Comparison of ENCODE assay signal across 13 mouse cellular contexts in genomic region chr8:86786498-86786897, GRCm38 (mm10). TPM values are rescaled to one million over a fixed set of nuclear protein-coding genes. Genes with fewer than 3 reads are reported as not detected.
A peak's percentile ranks its signal among the peaks of the same experiment; 100 is the strongest.
DNase-seq lines count a peak whose midpoint lies in the region; ATAC-seq and TF ChIP-seq lines count a peak whose summit lies in the region.
"Had no signal": no experiment of that assay in that cellular context is flagged by ENCODE, and none has a peak within 500 bp of the region (broad histone marks: within the 10 kb centered on the region; RNA-seq: fewer than 3 reads in every experiment).

No protein-coding gene starts in this region.

- no peak for ATAC-seq in limb, embryonic 15.5 days (ENCODE audit: insufficient number of reproducible peaks, low FRiP score, low TSS enrichment, low read depth)
- no peak for ATAC-seq in kidney, embryonic 15.5 days (replicated peaks; ENCODE audit: low FRiP score)

- no peaks in the 10 kb centered on the region for H3K9me3 ChIP-seq in limb, embryonic 15.5 days
- no peaks in the 10 kb centered on the region for H3K9me3 ChIP-seq in limb, embryonic 10.5 days (replicated peaks)
- H3K9me3 ChIP-seq in kidney, embryonic 15.5 days (replicated peaks) = no peaks in the 10 kb centered on the region
- H3K9me3 ChIP-seq: embryonic facial prominence, embryonic 12.5 days had no signal

- no peak for TF ChIP-seq CTCF in gastrocnemius, adult 2 months (IDR thresholded peaks at IDR 0.05)

- H3K4me2 ChIP-seq in limb, embryonic 15.5 days = no peak overlapping the region
- H3K4me2 ChIP-seq in kidney, embryonic 15.5 days = no peak overlapping the region
- H3K4me2 ChIP-seq: embryonic facial prominence, embryonic 12.5 days; liver, embryonic 11.5 days had no signal

- no peak overlapping the region for H3K4me3 ChIP-seq in gastrocnemius, adult 2 months
- no peak overlapping the region for H3K4me3 ChIP-seq in limb, embryonic 15.5 days
- no peak overlapping the region for H3K4me3 ChIP-seq in limb, embryonic 10.5 days
- no peak overlapping the region for H3K4me3 ChIP-seq in kidney, embryonic 15.5 days (replicated peaks)
- H3K4me3 ChIP-seq: embryonic facial prominence, embryonic 12.5 days had no signal

- H3K27me3 ChIP-seq in limb, embryonic 15.5 days = no peaks in the 10 kb centered on the region
- no peaks in the 10 kb centered on the region for H3K27me3 ChIP-seq in limb, embryonic 10.5 days (ENCODE audit: low read depth, poor library complexity, severe bottlenecking)
- no peaks in the 10 kb centered on the region for H3K27me3 ChIP-seq in kidney, embryonic 15.5 days
- H3K27me3 ChIP-seq: embryonic facial prominence, embryonic 12.5 days had no signal

- no peak overlapping the region for H3K9ac ChIP-seq in limb, embryonic 15.5 days
- H3K9ac ChIP-seq in kidney, embryonic 15.5 days = no peak overlapping the region
- H3K9ac ChIP-seq: embryonic facial prominence, embryonic 12.5 days had no signal

- no peaks in the 10 kb centered on the region for H3K36me3 ChIP-seq in limb, embryonic 15.5 days
- no peaks in the 10 kb centered on the region for H3K36me3 ChIP-seq in limb, embryonic 10.5 days
- no peaks in the 10 kb centered on the region for H3K36me3 ChIP-seq in kidney, embryonic 15.5 days
- H3K36me3 ChIP-seq: embryonic facial prominence, embryonic 12.5 days had no signal

- H3K4me1 ChIP-seq in limb, embryonic 15.5 days = peaks cover 11% of the 10 kb centered on the region
- peaks cover 11% of the 10 kb centered on the region; the same call in 1 of the 2 replicates for H3K4me1 ChIP-seq in limb, embryonic 10.5 days
- peaks cover 28% of the 10 kb centered on the region for H3K4me1 ChIP-seq in kidney, embryonic 15.5 days

- H3K27ac ChIP-seq in gastrocnemius, adult 2 months = peak overlapping the region; percentile 89
- 0 out of 2 replicates have a peak overlapping the region, but pooled peaks have one; percentile 18 for H3K27ac ChIP-seq in limb, embryonic 15.5 days
- no peak overlapping the region for H3K27ac ChIP-seq in limb, embryonic 10.5 days
- H3K27ac ChIP-seq in kidney, embryonic 15.5 days = peak overlapping the region; percentile 68

- WGBS in limb, embryonic 15.5 days = 53% methylated on average over 5 of the region's 5 CpGs
- WGBS in limb, embryonic 10.5 days = 63% methylated on average over 5 of the region's 5 CpGs
- 45% methylated on average over 5 of the region's 5 CpGs for WGBS in kidney, embryonic 15.5 days

- intact Hi-C loops in gastrocnemius, adult 2 months (cut with DNase I) = no loop called here

- peak; percentile 28 for DNase-seq in gastrocnemius, adult 2 months
- no peak for DNase-seq in gastrocnemius, adult 18-20 months (ENCODE audit: low spot score)
- DNase-seq in limb, embryonic 10.5 days (ENCODE audit: low spot score) = no peak
- DNase-seq in lung, postnatal 36 days = peak; percentile 33
- DNase-seq in testis, postnatal 14 days (ENCODE audit: low spot score) = no peak
- DNase-seq in cerebellum, adult 9-11 months = no peak
- DNase-seq: cerebellum, postnatal 14 days had no signal

RNA-seq across cellular contexts. Expression of gene Siah1a, which starts 40.8 kb away (rescaled TPM):
- total RNA-seq in gastrocnemius, adult 2 months (2021) = 10 to 100 TPM in 1 of 2 experiments, 1 to 10 TPM in 1; 9.6 to 14.9 TPM
- 10 to 100 TPM; 14.7 to 15.4 TPM for total RNA-seq in gastrocnemius, adult 18-20 months (2021)
- polyA plus RNA-seq in limb, embryonic 15.5 days (2015; fragmentation: Nextera tagmentation; extraction: Ambion mirVana) = 38.6 and 41.6 TPM in 2 replicates
- polyA plus RNA-seq in limb, embryonic 10.5 days (2016; fragmentation: Nextera tagmentation; extraction: Ambion mirVana) = 46.8 and 56.1 TPM in 2 replicates
- 46.4 and 48.7 TPM in 2 replicates for polyA plus RNA-seq in kidney, embryonic 15.5 days (2015; fragmentation: Nextera tagmentation; extraction: Ambion mirVana)

RNA-seq across cellular contexts. Expression of gene Gm10638, which starts 41.0 kb away (rescaled TPM):
- total RNA-seq in gastrocnemius, adult 2 months (2021) = 1 to 10 TPM; 4.9 to 5.3 TPM
- 1 to 10 TPM; 4.6 to 9.7 TPM for total RNA-seq in gastrocnemius, adult 18-20 months (2021)
- 4.0 and 4.4 TPM in 2 replicates for polyA plus RNA-seq in limb, embryonic 15.5 days (2015; fragmentation: Nextera tagmentation; extraction: Ambion mirVana)
- polyA plus RNA-seq in limb, embryonic 10.5 days (2016; fragmentation: Nextera tagmentation; extraction: Ambion mirVana) = 4.0 and 6.0 TPM in 2 replicates
- polyA plus RNA-seq in kidney, embryonic 15.5 days (2015; fragmentation: Nextera tagmentation; extraction: Ambion mirVana) = 4.8 and 5.7 TPM in 2 replicates
- total RNA-seq: hematopoietic stem cell, adult 5-6 weeks; megakaryocyte, adult 5-6 weeks had no signal

Comparison
In these comparisons a context has a peak if more than half of its experiments do, and no peak if none do; other contexts are left out.
1. DNase-seq: peak in gastrocnemius, adult 2 months (single experiment) and lung, postnatal 36 days (single experiment); none in gastrocnemius, adult 18-20 months (single experiment), limb, embryonic 10.5 days (single experiment), testis, postnatal 14 days (single experiment) and cerebellum, adult 9-11 months (single experiment).